Mouse (Mus musculus) large intestine, adult 2 months (tissue): ENCODE measurements around the gene Inca1. TPM values are rescaled to one million over a fixed set of nuclear protein-coding genes. Genes with fewer than 3 reads are reported as not detected.

ENCODE experiments used
- DNase-seq: peaks from one replicate; pipeline ENCODE4 v3.0.0-alpha.2; 2012; ENCODE audit warnings: low read depth, low spot score
- WGBS: fragments of 180-500 bp; shearing (Covaris S2); methylation state at CpG from one replicate; pipeline ENCODE4 v1.1.7; 2018; 5-methylcytosine and 5-hydroxymethylcytosine counted together
- polyA plus RNA-seq: library from polyadenylated mRNA; depleted of rRNA; stranded (reverse); fragments of >200 nt; gene quantifications from 2 replicates; pipeline ENCODE4 v1.2.3, GENCODE M21; 2012

Inca1 gene
- polyA plus RNA-seq, 1 experiment = 0.99 TPM

DNA sequence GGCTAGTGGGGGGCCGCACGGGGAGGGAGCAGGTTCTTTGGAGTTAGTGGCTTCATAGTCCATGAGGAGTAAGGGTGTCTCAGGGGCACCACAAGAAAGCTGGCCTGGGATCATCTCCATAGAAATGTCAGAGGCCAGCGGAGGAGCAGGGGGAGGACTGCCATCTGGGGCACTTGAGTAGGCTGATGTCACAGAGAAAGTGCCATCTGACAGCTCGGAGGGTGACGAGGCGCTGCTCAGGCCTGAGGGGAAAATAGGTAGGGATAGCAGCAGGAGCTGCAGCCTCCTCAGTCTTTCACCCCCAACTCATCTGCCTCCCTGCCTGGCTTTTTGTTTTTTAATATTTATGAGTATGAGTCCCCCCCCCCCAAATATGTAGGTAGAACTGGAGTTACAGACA lies 25.9 kb downstream of the Inca1 start:
- 95% methylated on average over 6 of the region's 6 CpGs for WGBS
- no peak for DNase-seq

DNA sequence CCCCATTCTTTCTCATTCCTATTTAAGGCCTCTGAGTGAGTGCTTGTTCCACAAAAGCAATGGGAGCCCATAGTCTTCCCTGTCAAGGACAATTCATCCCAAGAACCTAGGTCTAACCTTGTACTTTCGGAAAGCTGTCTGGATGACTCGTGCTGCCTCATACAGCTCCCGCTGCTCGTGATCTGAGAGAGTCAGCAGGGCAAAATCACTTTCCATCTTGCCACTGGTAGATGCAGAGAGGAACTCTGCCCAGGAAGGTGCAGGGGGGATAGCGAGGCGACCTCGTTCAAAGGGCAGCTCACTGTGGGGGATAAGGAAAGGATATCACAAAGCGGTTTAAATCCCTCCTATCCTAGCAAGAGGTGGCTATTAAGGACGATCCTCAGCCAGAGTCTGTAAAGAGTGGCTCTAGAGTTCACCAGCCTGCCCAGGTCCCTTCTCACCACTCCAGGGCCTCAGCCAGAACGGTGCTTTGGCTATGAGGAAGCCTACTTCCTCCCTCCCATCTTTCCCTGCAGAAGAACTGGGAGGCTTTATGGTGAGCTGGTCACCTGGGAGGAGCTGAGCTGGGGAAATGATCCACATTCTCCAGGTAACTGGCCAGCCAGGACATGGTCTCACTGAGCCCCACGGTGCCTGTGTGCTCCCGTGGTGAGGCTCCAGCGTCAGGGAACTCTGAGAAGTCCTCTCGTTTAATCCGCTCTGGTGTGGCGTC lies 28.5 kb downstream of the Inca1 start:
- DNase-seq = no peak
- WGBS = 87% methylated on average over 16 of the region's 16 CpGs

DNA sequence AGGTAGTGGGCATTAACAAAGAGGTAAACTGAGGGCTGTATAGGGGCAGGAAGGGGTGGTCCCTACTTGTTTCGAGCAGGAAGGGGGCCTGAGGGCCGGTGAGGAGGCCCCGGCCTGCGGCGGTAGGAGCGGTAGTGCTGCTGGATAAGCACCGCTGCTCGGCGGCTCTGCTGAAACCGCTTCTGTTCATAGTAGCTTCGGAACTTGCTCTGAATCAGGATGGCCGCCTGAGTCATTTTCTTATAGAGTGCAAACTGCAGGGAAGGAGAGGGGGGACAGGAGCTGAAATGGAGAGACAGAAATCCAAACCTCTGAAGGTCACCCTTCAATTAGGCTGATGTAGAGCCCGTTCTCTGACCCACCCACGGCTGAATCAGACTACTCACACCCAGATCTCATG lies 29.5 kb downstream of the Inca1 start:
- 63% methylated on average over 14 of the region's 14 CpGs for WGBS
- no peak for DNase-seq

DNA sequence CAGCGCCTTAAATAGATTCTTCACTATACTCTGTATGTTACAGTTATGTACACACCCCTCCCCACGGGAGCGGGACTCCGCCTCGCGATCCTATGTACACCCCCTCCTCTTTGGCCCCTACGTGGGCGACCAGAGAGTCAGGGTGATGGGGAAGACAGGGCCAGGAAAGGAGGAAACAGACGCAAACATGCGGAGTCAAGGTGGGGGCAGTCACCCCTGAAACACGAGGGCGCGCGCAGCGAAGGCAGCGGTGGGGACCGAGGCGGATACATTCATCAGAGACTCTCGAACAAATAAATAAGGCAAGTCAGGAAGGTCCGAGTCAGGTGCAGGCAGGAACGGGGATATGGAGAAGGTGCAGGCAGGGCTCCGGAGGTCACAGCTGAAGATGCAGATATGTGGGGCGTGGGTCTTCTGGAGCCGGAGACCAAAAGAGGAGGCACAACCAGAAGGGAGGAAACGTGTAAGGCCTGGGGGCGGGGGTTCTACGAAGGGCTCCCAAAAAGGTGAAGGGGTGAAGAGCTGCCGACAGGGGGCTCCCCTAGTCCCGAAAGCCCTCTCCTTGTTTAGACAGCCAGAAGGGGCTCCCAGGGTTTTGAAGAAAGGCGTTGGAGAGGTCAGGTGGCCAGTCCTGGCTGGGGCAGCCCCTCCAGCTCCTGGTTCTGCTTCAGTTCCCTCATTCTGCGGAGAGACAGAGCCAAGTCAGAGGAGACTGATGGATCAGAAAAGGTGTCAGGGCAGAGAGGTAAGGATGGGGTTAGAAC lies 30.2 kb downstream of the Inca1 start:
- WGBS = 1% methylated on average over 31 of the region's 31 CpGs
- no peak for DNase-seq

DNA sequence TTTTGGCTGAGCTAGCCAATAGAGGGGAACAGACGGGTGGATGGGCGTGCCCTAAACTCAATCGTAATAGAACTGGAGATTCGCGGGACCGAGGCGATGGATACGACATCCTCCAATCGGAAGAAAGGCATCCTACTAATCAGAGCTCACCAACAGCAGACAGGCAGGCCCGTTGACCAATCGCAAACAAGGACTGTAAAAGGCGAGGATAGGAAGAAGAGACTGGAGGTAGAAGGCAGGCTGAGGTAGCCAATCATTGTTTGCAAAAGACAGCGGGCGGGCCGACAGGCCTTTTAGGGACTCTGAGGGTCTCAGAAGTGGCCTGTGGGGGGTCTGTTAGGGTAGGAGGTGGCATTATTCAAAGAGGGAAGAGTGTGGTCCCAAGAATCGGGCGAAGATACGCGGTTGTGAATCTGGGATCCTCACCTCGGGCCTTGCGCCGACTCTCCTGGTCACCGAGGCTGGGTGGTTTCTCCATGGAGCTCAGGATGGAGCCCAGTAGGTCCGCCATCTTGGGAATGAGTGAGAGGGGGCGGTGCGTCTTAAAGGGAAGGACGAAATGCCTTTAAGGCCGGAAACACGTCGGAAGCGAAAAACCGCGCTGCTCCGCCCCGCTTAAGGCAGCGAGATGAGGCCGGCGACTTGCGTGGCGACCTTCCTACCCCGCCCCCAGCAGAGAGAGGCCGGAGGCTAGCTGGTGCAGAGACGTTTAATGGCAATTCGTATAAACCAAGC lies 31.0 kb downstream of the Inca1 start, which contains the start of gene Spag7:
Gene Spag7 (minus strand): TSS at position 646 of the 735 bp plus-strand sequence.
- under 1% methylated on average over 44 of the region's 44 CpGs for WGBS
- peak; percentile 100 for DNase-seq

DNA sequence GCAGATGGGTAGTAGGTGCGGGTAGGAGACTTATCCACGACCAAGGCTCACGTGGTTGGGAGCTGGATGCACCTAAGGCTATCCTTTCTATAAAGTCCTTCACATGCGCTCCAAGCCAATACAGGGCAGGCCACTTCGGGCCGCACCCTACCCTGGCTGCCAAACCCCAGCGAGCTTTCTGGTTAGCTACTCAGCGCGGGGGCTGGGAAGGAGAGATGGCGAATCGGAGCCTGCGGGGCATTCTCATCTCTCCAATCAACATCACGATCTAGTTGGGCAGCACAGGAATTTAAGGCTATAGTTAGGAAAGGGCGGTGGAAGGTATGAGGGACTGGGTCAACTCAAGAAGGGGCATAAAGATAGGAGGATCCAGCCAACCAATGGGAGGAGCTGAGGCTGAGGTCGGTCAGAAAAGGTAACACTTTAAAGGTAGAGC lies 31.6 kb downstream of the Inca1 start:
- no peak for DNase-seq
- WGBS = 1% methylated on average over 15 of the region's 15 CpGs

DNA sequence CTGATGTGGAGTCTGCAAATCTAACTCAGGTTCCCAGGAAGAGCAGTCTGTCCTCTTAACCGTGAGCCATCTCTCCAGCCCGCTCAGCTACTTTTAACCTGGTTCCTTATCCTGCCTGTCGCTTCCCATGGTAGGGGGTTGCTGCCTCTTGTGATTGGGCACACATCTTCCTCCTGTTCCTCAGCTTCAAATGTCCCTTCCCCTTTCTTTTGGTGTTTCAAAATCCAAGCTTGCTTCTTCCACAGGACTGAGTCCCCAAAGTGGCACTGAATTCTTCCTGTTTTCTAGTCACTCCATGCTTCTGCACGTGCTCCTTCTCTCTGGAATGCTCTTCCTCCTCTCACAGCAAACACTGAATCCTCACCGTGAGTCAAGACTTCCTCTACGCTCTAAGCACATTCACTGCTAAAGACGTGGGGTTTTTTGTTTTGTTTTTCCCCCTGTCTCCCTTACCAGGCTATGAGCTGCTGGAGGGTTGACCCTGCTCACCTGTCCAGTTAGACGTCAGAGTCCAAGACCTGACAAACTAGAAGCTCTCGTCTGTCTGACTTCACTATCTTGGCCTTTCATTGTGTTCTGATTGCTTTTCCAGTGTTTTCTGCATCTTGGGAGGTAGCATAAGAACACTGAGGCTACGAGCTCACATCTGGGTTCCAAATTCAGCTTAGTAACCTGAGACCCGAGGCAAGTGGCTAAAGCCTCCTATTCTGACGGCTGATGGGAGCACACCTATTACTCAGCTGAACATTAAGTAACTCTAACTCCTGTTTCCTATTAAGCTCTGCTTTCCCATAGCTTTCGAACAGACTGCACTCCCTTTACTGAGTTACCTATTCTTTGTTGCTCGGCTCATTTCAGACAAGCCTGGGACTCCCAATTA lies 32.4 kb downstream of the Inca1 start:
- DNase-seq = no peak
- WGBS = 46% methylated on average over 14 of the region's 14 CpGs

DNA sequence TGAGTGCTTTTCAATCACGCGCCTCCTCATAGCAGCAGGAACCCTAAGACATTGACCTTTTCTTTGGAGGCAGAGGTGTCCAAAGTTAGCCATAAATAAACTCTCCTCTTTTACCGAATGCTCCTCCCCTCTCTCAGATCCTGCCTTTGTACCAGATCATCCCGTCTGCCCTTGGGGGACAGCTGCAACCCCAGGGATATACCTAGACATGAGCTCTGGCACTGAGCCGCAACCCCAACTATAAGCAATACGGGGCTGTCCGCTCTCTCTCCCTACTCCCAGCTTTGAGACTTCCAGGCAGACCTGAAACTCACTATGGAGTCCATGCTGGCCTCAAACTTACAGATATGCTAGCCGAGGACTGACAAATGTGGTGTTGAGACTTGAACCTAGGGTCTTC lies 33.3 kb downstream of the Inca1 start:
- DNase-seq = no peak
- 92% methylated on average over 8 of the region's 8 CpGs for WGBS

DNA sequence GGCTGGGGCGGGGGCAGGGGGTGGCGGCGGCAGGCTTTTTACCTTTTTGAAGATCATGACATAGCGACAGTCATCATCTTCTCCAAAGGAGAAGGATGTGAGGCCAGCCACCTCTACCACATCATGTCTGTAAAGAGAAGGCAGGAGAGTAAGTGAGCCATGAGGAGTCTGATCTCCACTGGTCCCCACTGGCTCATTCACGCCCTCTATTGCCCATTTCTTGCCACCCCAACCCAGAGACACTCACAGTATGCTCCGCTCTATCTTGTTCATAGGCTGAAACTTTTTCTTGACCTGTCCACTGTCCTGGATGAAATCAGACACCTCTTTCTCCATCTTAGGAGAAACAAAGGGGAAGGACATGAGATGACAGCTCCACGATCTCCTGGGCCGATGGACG lies 35.2 kb downstream of the Inca1 start:
- 97% methylated on average over 9 of the region's 9 CpGs for WGBS

DNA sequence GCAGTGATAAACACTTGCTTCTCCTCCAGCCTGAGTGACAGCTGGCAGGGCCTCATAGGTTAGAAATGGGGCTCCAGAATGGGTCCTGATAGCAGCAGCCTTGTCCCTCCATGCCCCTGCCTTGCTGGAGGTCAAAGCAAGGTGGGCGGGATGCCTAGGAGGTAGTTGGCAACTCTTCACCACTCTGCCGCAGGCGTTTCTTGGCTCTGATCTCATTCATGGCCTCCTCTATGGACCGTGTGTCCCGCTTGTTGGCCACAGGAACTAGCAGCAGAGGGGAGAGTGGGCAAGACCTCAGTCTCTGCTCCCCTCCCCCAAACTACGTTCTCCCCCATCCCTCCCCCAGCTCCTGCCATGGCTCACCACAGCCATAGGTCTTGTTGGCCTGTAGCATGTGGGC lies 36.0 kb downstream of the Inca1 start:
- DNase-seq = no peak
- WGBS = 89% methylated on average over 6 of the region's 6 CpGs

More for the DNA sequence above, 35.2 kb downstream of the Inca1 start:
- no peak for DNase-seq

DNA sequence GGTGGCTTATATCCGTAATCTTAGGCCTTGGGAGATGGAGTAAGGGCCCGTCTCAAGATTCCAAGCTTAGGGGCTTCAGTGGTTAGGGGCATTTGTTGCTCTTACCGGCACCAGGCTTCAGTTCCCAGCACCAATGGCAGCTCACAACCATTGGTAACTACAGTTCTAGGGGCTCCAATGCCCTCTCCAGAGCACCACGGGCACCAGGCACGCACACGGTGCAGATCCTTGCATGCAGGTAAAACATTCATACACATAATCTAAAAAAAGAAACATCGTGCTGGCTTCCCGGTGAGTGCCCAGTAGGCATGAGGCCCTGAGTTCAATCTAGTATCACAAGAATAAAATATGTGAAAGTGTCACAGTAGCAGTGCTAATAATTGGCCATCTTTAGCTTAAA lies 36.9 kb downstream of the Inca1 start:
- 90% methylated on average over 8 of the region's 8 CpGs for WGBS
- DNase-seq = no peak

DNA sequence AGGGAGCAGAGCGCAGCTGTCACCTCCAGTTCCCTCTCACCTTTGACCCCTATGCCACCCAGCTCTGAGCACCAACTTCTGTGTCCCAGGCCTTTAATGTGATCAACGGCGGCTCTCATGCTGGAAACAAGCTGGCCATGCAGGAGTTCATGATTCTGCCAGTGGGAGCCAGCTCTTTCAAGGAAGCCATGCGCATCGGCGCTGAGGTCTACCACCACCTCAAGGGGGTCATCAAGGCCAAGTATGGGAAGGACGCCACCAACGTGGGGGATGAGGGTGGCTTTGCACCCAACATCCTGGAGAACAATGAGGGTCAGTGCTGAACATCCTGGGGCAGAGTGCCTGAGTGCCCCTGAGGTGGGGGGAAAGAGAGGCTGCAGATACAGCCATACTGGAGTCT lies 39.4 kb downstream of the Inca1 start:
- no peak for DNase-seq
- WGBS = 93% methylated on average over 8 of the region's 8 CpGs

DNA sequence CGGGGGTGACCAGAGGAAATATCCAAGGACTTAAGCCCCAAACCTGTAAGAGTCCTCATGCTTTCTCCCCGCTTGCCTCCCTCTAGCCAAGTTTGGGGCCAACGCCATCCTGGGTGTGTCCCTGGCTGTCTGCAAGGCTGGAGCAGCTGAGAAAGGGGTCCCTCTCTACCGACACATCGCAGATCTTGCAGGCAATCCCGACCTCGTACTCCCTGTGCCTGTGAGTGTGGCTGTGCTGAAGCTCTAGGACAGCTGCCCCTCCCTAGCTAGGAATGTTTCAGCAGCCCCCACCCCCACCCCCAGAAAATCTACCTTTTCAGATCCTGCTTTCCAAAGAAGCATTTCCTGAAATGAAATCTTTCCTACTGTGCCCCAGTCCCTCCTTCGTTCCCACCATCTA lies 41.0 kb downstream of the Inca1 start:
- no peak for DNase-seq
- WGBS = 75% methylated on average over 8 of the region's 8 CpGs

DNA sequence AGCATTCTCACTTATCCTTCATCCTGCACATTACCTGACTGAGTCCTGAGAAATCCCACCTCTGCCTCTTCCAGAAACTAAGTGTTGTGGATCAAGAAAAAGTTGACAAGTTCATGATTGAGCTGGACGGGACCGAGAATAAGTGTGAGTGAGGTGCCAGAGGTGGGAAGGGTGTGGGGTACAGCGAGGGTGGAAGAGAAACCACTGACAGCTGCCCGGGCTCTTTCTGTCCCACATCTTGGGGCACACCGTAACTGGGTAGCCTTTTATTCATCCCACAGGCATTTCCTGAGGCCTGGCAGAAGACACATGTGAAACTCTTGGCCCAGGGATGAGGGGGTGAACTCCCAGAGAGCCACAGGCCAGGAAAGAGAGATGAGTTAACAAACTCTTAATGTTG lies 41.4 kb downstream of the Inca1 start:
- no peak for DNase-seq
- WGBS = 89% methylated on average over 5 of the region's 5 CpGs

DNA sequence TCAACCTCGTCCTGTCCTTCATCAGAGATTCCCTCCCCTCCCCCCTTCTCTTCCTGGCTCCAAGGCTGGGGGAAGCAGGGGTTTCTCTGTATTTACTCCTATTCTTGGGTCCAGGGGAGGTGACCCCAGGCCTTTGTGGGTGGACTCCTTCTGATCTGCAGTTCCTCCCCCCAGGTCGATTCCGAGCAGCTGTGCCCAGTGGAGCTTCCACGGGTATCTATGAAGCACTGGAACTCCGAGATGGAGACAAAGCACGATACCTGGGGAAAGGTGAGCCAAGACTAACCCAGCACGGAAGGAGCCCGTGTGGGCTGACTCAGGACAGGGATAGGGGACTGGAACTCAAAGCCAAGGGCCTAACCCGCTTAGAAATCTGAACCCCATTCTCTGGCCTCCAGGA lies 42.0 kb downstream of the Inca1 start:
- no peak for DNase-seq
- 78% methylated on average over 9 of the region's 9 CpGs for WGBS

DNA sequence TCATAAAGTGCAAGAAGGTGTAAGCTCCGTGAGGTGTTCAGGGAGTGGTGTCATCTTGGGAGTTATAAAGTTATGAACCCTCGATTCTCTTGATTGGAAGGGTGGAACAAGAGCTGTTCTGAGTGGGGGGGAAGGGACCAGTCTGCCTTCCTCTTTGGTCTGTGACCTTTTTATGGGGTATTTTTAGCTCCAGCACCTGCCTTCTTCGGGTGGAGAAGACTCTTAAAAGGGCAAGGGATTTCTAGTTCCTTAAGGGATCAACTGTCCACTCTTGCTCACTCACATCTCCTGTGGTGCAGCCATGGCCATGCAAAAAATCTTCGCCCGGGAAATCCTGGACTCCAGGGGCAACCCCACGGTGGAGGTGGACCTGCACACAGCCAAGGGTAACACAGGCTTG lies 42.4 kb downstream of the Inca1 start:
- DNase-seq = no peak
- 37% methylated on average over 6 of the region's 6 CpGs for WGBS

DNA sequence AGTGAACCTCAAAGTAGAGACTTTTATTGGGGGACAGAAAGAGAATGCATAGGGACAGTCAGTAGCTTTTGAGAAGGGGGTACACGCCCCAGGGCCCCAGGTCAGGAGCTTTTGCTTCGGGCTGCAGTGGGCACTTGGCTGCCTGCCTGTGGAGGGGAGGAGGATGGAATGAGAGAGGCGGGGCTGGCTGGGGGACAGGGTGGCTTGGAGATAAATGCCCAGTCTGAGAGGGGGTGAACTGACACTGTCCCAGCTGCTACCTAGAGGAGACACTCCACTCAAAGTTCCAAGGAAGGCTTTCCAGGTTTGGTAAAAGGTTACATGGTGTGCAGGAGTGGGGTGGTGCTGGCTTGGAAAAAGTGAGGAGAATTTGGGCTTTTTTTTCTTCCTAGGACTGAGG lies 43.0 kb downstream of the Inca1 start, which contains the start of gene Eno3:
Gene Eno3 (plus strand): TSS at position 239 of the 400 bp plus-strand sequence.
- DNase-seq = no peak
- WGBS = 45% methylated on average over 3 of the region's 3 CpGs

DNA sequence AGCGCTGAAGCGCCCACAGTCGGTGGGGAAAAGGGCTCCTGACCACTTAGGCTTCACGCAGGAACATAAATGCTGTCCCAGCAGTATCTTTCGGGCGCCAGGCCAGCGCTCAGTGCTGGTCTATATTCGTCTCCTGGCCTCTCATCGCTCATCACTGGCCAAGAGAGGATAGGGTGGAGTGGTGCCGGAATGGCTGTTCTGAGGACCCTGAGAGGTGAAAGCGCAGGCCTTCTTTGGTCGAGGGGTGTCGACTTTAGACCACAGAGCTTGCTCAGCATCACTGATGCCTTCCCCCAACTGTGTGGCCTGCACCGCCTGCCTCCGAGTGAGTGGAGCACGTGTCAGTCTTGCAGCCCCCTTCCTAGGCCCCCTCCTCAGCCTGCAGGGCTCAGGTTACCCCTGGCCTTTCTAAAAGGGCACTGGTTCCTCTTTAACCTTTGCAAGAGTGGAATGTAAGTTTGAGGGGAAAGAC lies 43.5 kb downstream of the Inca1 start:
- WGBS = 20% methylated on average over 16 of the region's 16 CpGs
- no peak for DNase-seq
